Mouse (Mus musculus) heart, adult 2 months (tissue): Measurements from ENCODE around the gene Daam1. TPM values are rescaled to one million over a fixed set of nuclear protein-coding genes. Genes with fewer than 3 reads are reported as not detected.
"Not testable (repeated sequence)": the region's sequence is repeated elsewhere in the genome, so short reads cannot be mapped to it uniquely, and the experiment has no call there.

ENCODE experiments used
- DNase-seq, 2 experiments: peaks; one replicate each; pipeline ENCODE4 v3.0.0; 2021
- H3K27ac ChIP-seq: fragments of 200-600 bp; 2 replicates; pipeline ENCODE4 v1.8.1; 2022
- H3K27me3 ChIP-seq: fragments of 200-500 bp; 2 replicates; pipeline ENCODE4 v1.6.1; 2012; ENCODE audit warnings: mild to moderate bottlenecking, low read length, inconsistent platforms, mixed read lengths; ENCODE audit not compliant: control insufficient read depth, insufficient read depth
- H3K36me3 ChIP-seq: fragments of 200-500 bp; 2 replicates; pipeline ENCODE4 v1.6.1; 2012; ENCODE audit warnings: low read length, inconsistent platforms; ENCODE audit not compliant: control insufficient read depth, insufficient read depth
- H3K4me1 ChIP-seq: fragments of 200-500 bp; 2 replicates; pipeline ENCODE4 v1.6.1; 2011; ENCODE audit warnings: low read length; ENCODE audit not compliant: control insufficient read depth, insufficient read depth
- H3K4me3 ChIP-seq: fragments of 200-600 bp; 2 replicates; pipeline ENCODE4 v1.8.1; 2022
- H3K79me2 ChIP-seq: fragments of 200-500 bp; replicated peaks from 2 replicates; pipeline ENCODE4 v1.6.1; 2012; ENCODE audit warnings: mild to moderate bottlenecking, inconsistent platforms, low read length, moderate library complexity, mixed read lengths; ENCODE audit not compliant: control insufficient read depth, insufficient read depth
- H3K9ac ChIP-seq: fragments of 200-500 bp; 2 replicates; pipeline ENCODE4 v1.6.1; 2012; ENCODE audit warnings: low read depth, mild to moderate bottlenecking, control low read depth, inconsistent platforms, low read length, mixed read lengths
- CTCF ChIP-seq: fragments of 200-600 bp; IDR thresholded peaks from 2 replicates; pipeline ENCODE4 v1.8.1; 2022; ENCODE audit warnings: antibody characterized with exemption, mild to moderate bottlenecking, moderate library complexity
- EP300 ChIP-seq: fragments of 200-500 bp; IDR thresholded peaks from 2 replicates; pipeline ENCODE4 v1.6.1; 2011; ENCODE audit warnings: low read depth, low read length, control low read depth; ENCODE audit not compliant: insufficient read depth
- POLR2A ChIP-seq: fragments of 200-500 bp; IDR thresholded peaks from 2 replicates; pipeline ENCODE4 v1.6.1; 2011; ENCODE audit warnings: mild to moderate bottlenecking, low read depth, low read length, control low read depth; ENCODE audit not compliant: insufficient read depth
- WGBS: fragments of 180-500 bp; shearing (Covaris S2); methylation state at CpG from one replicate; pipeline ENCODE4 v1.1.7; 2018; 5-methylcytosine and 5-hydroxymethylcytosine counted together
- intact Hi-C: fragments of 180-260 bp; cut with DNase I; formaldehyde crosslinking; loops from one replicate; pipeline ENCODE4 v1.15.1; 2025
- polyA plus RNA-seq: library from polyadenylated mRNA; depleted of rRNA; stranded (reverse); fragments of >200 nt; gene quantifications from 2 replicates; pipeline ENCODE4 v1.2.3, GENCODE M21; 2012
- total RNA-seq, 2 experiments: library from RNA; stranded (reverse); gene quantifications; 2 replicates each; pipeline ENCODE4 v1.2.3; 2021

Gene Daam1
- total and polyA plus RNA-seq, 3 experiments = 13.1 to 77.6 (median 67.2) TPM

DNA sequence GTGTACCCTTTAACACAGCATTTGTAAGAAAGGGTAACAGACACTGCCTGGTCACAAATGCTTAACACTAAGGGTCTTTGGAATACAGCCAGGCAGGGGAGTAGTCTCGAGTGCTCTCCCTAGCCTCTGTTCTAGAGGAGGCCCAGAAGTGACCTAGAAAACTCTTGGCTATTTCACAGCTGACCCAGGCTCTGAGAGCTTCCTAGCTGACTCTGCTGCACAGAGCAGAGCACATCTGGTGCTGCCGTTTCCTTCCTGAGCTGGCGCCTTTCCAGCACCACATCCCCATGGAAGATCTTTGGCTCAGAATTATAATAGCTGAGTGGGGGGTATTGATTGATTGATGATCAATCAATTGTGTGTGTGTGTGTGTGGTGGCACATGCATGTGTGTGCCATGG is 11.1 kb downstream of the Daam1 start:
- Histone ChIP-seq H3K4me1 (peaks cover 31% of the 10 kb centered on the region), H3K9ac (no peak overlapping the region), H3K27ac (peak overlapping the region; percentile 57), H3K79me2 (peaks cover 6% of the 10 kb centered on the region), H3K36me3 (peaks cover 38% of the 10 kb centered on the region), H3K27me3 (no peaks in the 10 kb centered on the region), H3K4me3 (no peak overlapping the region)
- intact Hi-C loops = no loop called here
- TF ChIP-seq CTCF = no peak
- peak; percentile 45; the same call in 1 of the 2 replicates for TF ChIP-seq EP300
- WGBS = 9% methylated on average over 3 of the region's 3 CpGs
- peak in 1 of 2 experiments; percentile 61 for DNase-seq

DNA sequence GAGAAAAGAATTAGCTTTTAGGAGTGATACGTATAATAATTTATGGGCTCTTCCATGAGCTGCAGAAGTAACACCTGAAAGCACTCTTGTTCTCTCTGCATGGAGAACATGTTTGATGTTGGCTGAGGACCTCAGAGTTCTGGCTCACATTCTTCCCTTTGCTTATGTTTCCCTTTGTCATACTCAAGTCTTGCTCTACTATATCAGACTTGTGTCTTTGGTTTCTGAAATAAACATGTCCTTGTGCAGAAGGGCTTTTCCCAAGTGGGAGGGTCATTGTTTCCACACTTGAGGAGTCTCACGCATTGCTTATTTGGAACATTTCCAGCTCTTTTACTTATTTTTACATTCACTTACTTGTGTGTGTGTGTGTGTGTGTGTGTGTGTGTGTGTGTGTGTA is 11.7 kb downstream of the Daam1 start:
- H3K27ac ChIP-seq = peak overlapping the region; percentile 57
- TF ChIP-seq EP300 (no peak), CTCF (no peak), POLR2A (no peak)
- H3K36me3 ChIP-seq = peaks cover 36% of the 10 kb centered on the region
- DNase-seq = no peak
- H3K4me1 ChIP-seq = peaks cover 28% of the 10 kb centered on the region
- no peak overlapping the region for H3K4me3 ChIP-seq
- H3K79me2 ChIP-seq = peaks cover 6% of the 10 kb centered on the region
- intact Hi-C loops = no loop called here
- WGBS = 40% methylated on average over 2 of the region's 2 CpGs
- no peak overlapping the region for H3K9ac ChIP-seq
- H3K27me3 ChIP-seq = no peaks in the 10 kb centered on the region

DNA sequence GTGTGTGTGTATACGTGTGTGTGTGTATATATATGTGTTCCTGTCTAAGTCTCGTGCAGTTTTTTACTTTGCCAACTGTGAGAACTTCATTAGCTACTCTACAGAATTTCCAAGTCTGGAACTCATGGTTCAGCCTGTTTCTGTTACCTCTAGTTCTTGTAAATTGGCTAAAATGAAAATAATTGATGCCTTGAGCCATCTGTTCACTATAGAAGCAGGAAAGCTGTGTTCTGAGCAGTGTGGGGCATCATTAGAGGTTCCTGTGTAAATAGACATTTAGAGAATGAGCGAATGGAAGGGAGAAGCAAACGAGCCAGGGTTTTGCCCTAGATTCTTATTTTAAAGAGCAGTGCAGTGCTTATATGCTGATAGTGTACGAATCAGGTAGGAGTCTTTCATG is 14.6 kb downstream of the Daam1 start:
- Histone ChIP-seq H3K27ac (no peak overlapping the region), H3K4me3 (no peak overlapping the region), H3K27me3 (no peaks in the 10 kb centered on the region), H3K4me1 (peaks cover 19% of the 10 kb centered on the region), H3K79me2 (peaks cover 5% of the 10 kb centered on the region), H3K36me3 (peaks cover 30% of the 10 kb centered on the region), H3K9ac (no peak overlapping the region)
- DNase-seq = no peak
- WGBS = 83% methylated on average over 5 of the region's 5 CpGs
- TF ChIP-seq EP300 = no peak
- no peak for TF ChIP-seq POLR2A
- no peak for TF ChIP-seq CTCF
- intact Hi-C loops = no loop called here

DNA sequence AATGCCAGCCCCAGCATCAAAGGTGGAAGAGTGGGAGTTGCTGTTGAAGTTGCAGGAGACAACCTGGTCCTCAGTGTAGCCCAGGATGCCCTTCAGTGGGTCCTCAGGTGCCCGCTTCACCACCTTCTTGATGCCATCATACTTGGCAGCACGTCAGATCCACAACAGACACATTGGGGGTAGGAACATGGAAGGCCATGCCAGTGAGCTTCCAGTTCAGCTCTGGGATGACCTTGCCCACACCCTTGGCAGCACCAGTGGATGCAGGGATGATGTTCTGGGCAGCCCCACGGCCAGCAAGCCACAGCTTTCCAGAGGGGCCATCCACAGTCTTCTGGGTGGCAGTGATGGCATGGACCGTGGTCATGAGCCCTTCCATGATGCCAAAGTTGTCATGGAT is 15.5 kb downstream of the Daam1 start:
- H3K4me1 ChIP-seq = peaks cover 14% of the 10 kb centered on the region
- H3K36me3 ChIP-seq = peaks cover 24% of the 10 kb centered on the region
- intact Hi-C loops, H3K79me2 ChIP-seq, H3K4me3 ChIP-seq, DNase-seq, H3K27ac ChIP-seq, H3K9ac ChIP-seq, H3K27me3 ChIP-seq: not testable (repeated sequence)
- 82% methylated on average over 4 of the region's 4 CpGs for WGBS

DNA sequence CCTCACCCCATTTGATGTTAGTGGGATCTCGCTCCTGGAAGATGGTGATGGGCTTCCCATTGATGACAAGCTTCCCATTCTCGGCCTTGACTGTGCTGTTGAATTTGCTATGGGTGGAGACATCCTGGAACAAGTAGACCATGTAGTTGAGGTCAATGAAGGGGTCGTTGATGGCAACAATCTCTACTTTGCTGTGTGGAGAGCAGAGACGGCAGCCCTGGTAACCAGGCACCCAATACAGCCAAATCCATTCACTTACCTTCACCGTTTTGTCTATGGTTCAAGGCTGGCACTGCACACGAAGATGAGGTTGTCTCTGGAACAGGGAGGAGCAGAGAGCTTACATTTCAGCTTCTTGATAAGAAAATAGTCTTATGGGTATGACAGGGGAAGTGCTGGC is 16.1 kb downstream of the Daam1 start:
- H3K79me2 ChIP-seq, DNase-seq, intact Hi-C loops, H3K27ac ChIP-seq, H3K27me3 ChIP-seq, H3K4me3 ChIP-seq, H3K9ac ChIP-seq: not testable (repeated sequence)
- WGBS = 69% methylated on average over 6 of the region's 6 CpGs
- Histone ChIP-seq H3K36me3 (peaks cover 18% of the 10 kb centered on the region), H3K4me1 (peaks cover 14% of the 10 kb centered on the region)

DNA sequence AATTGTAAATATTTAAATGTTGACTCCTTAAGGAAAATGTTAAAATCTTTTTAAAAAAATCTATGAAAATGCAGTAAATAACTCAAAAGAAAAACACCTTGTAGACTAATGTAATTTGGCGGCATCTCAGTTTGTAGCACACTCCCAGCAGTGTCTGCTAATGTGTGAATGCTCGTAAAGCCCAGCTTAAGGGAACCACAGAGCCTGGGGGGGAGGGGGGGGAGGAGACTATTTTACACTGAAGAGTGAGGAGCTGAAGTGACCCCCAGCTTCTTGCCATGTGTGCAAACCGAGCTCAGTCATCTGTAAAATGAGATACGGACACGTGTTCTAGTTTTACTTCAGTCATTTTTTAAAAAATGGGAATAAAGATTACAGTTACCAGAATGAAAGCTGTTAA is 16.7 kb downstream of the Daam1 start:
- TF ChIP-seq POLR2A = no peak
- no peak for TF ChIP-seq EP300
- TF ChIP-seq CTCF = no peak
- 63% methylated on average over 5 of the region's 5 CpGs for WGBS
- Histone ChIP-seq H3K4me1 (peaks cover 9% of the 10 kb centered on the region), H3K36me3 (peaks cover 13% of the 10 kb centered on the region), H3K9ac (no peak overlapping the region), H3K4me3 (no peak overlapping the region), H3K27ac (no peak overlapping the region), H3K27me3 (no peaks in the 10 kb centered on the region), H3K79me2 (peaks cover 4% of the 10 kb centered on the region)
- intact Hi-C loops = no loop called here
- DNase-seq = no peak
